Mouse (Mus musculus) myocyte (in vitro differentiated cells): ENCODE results near the gene Cacnb2. TPM values are rescaled to one million over a fixed set of nuclear protein-coding genes. Genes with fewer than 3 reads are reported as not detected.

Experiments
- H3K27me3 ChIP-seq: one replicate; pipeline ENCODE4 v1.6.1; 2011; ENCODE audit not compliant: control insufficient read depth, insufficient read depth, insufficient read length
- H3K36me3 ChIP-seq: one replicate; pipeline ENCODE4 v1.6.1; 2011; ENCODE audit not compliant: control insufficient read depth, insufficient read depth
- H3K4me2 ChIP-seq: one replicate; pipeline ENCODE4 v1.6.1; 2011; ENCODE audit warnings: low read depth, control low read depth
- H3K4me3 ChIP-seq: one replicate; pipeline ENCODE4 v1.5.1; 2011; ENCODE audit warnings: mild to moderate bottlenecking, control low read depth, moderate library complexity
- H3K79me2 ChIP-seq: one replicate; pipeline ENCODE4 v1.6.1; 2011; ENCODE audit not compliant: control insufficient read depth, insufficient read depth
- H3ac ChIP-seq: one replicate; pipeline ENCODE4 v1.6.1; 2011; ENCODE audit not compliant: control insufficient read depth, insufficient read length
- CEBPB ChIP-seq: IDR thresholded peaks from 2 replicates; pipeline ENCODE4 v1.6.1; 2011; ENCODE audit warnings: mild to moderate bottlenecking, moderate library complexity; ENCODE audit not compliant: poor library complexity, insufficient read depth, severe bottlenecking
- E2F4 ChIP-seq: IDR thresholded peaks from one replicate; pipeline ENCODE4 v1.6.1; 2011; ENCODE audit warnings: mild to moderate bottlenecking, control low read depth, moderate library complexity; ENCODE audit not compliant: insufficient read depth
- MAX ChIP-seq: IDR thresholded peaks from one replicate; pipeline ENCODE4 v1.6.1; 2011; ENCODE audit warnings: low read depth, mild to moderate bottlenecking, control low read depth
- MYOD1 ChIP-seq, 3 experiments: IDR thresholded peaks; one replicate each; pipeline ENCODE4 v1.6.1; 2011; ENCODE audit warnings: control low read depth in 2 of 3, low read depth in 2 of 3, mild to moderate bottlenecking in 2 of 3, moderate library complexity in 1 of 3; ENCODE audit not compliant: insufficient read length in 2 of 3, control insufficient read depth in 1 of 3
- MYOG ChIP-seq, 3 experiments: IDR thresholded peaks; one replicate each; pipeline ENCODE4 v1.6.1; 2011; ENCODE audit warnings: control low read depth in 2 of 3, low read depth in 2 of 3, mild to moderate bottlenecking in 2 of 3; ENCODE audit not compliant: insufficient read length in 2 of 3, control insufficient read depth in 1 of 3, insufficient read depth in 1 of 3
- POLR2A ChIP-seq: IDR thresholded peaks from one replicate; pipeline ENCODE4 v1.6.1; 2011; ENCODE audit warnings: low read depth, mild to moderate bottlenecking, control low read depth, moderate library complexity; ENCODE audit not compliant: insufficient read length
- POLR2AphosphoS2 ChIP-seq: IDR thresholded peaks from one replicate; pipeline ENCODE4 v1.6.1; 2011; ENCODE audit warnings: low read depth, control low read depth; ENCODE audit not compliant: insufficient read length
- REST ChIP-seq: IDR thresholded peaks from one replicate; pipeline ENCODE4 v1.6.1; 2011; ENCODE audit warnings: mild to moderate bottlenecking, control low read depth, moderate library complexity; ENCODE audit not compliant: insufficient read depth, insufficient read length
- SRF ChIP-seq: IDR thresholded peaks from one replicate; pipeline ENCODE4 v1.6.1; 2011; ENCODE audit warnings: low read depth; ENCODE audit not compliant: control insufficient read depth, insufficient read length
- TCF12 ChIP-seq: IDR thresholded peaks from one replicate; pipeline ENCODE4 v1.6.1; 2011; ENCODE audit warnings: mild to moderate bottlenecking, control low read depth; ENCODE audit not compliant: poor library complexity, insufficient read depth, severe bottlenecking
- TCF3 ChIP-seq: IDR thresholded peaks from one replicate; pipeline ENCODE4 v1.6.1; 2011; ENCODE audit warnings: low read depth, control low read depth; ENCODE audit not compliant: insufficient read length
- USF1 ChIP-seq: IDR thresholded peaks from one replicate; pipeline ENCODE4 v1.6.1; 2011; ENCODE audit warnings: low read depth, mild to moderate bottlenecking, control low read depth, moderate library complexity
- polyA plus RNA-seq: library from polyadenylated mRNA; unstranded; fragments of >200 nt; fragmentation: generic; extraction: Trizol; gene quantifications from one replicate; pipeline ENCODE4 v1.2.1, GENCODE M21; 2012; ENCODE audit warnings: missing spikeins

The Cacnb2 gene
- polyA plus RNA-seq, 1 experiment, result 0.85 TPM

- H3K27me3 ChIP-seq, result no peaks in the 10 kb centered on the region
- TF ChIP-seq POLR2A (no peak), MAX (no peak), CEBPB (no peak), MYOD1 (IDR thresholded peaks at IDR 0.05; ENCODE audit: control insufficient read depth in 1 of 3, insufficient read length in 2 of 3, low read depth in 2 of 3) (no peak), E2F4 (no peak), POLR2AphosphoS2 (no peak), TCF3 (no peak), REST (no peak)
- H3K79me2 ChIP-seq, result no peaks in the 10 kb centered on the region
- no peaks in the 10 kb centered on the region for H3K36me3 ChIP-seq
- H3ac ChIP-seq, result no peak overlapping the region
- H3K4me3 ChIP-seq, result no peak overlapping the region
- H3K4me2 ChIP-seq, result no peak overlapping the region
These were observed 13.5 kb downstream of the Cacnb2 start for GRCm38 (mm10) chr2:14616361-14616760.

GRCm38 (mm10) chr2:14620120-14620853, 17.4 kb downstream of the Cacnb2 start:
- H3ac ChIP-seq, result no peak overlapping the region
- no peak overlapping the region for H3K4me3 ChIP-seq
- TF ChIP-seq USF1 (no peak), REST (no peak), MYOD1 (IDR thresholded peaks at IDR 0.05; ENCODE audit: control insufficient read depth in 1 of 3, insufficient read length in 2 of 3, low read depth in 2 of 3) (no peak), MAX (no peak), TCF12 (no peak), POLR2A (no peak), SRF (no peak), E2F4 (no peak), POLR2AphosphoS2 (no peak), TCF3 (no peak), CEBPB (no peak), MYOG (IDR thresholded peaks at IDR 0.05; ENCODE audit: control insufficient read depth in 1 of 3, insufficient read depth in 1 of 3, insufficient read length in 2 of 3, low read depth in 2 of 3) (no peak)
- peak overlapping the region; percentile 26 for H3K4me2 ChIP-seq
- no peaks in the 10 kb centered on the region for H3K27me3 ChIP-seq
- no peaks in the 10 kb centered on the region for H3K79me2 ChIP-seq
- no peaks in the 10 kb centered on the region for H3K36me3 ChIP-seq

GRCm38 (mm10) chr2:14620891-14621290, 18.0 kb downstream of the Cacnb2 start:
- H3K79me2 ChIP-seq, result no peaks in the 10 kb centered on the region
- no peak for TF ChIP-seq MYOG (IDR thresholded peaks at IDR 0.05; ENCODE audit: control insufficient read depth in 1 of 3, insufficient read depth in 1 of 3, insufficient read length in 2 of 3, low read depth in 2 of 3)
- TF ChIP-seq MYOD1 (IDR thresholded peaks at IDR 0.05; ENCODE audit: control insufficient read depth in 1 of 3, insufficient read length in 2 of 3, low read depth in 2 of 3), result no peak
- no peak for TF ChIP-seq TCF12
- TF ChIP-seq MAX, result no peak
- TF ChIP-seq CEBPB, result no peak
- TF ChIP-seq E2F4, result no peak
- TF ChIP-seq POLR2AphosphoS2, result no peak
- H3ac ChIP-seq, result no peak overlapping the region
- H3K4me2 ChIP-seq, result peak overlapping the region; percentile 26
- H3K4me3 ChIP-seq, result no peak overlapping the region
- no peaks in the 10 kb centered on the region for H3K27me3 ChIP-seq
- no peaks in the 10 kb centered on the region for H3K36me3 ChIP-seq

- no peak overlapping the region for H3K4me3 ChIP-seq
- no peak overlapping the region for H3K4me2 ChIP-seq
- no peak overlapping the region for H3ac ChIP-seq
- TF ChIP-seq E2F4, result no peak
- TF ChIP-seq CEBPB, result no peak
- no peak for TF ChIP-seq TCF3
- no peak for TF ChIP-seq POLR2AphosphoS2
- no peak for TF ChIP-seq USF1
- no peak for TF ChIP-seq MYOD1 (IDR thresholded peaks at IDR 0.05; ENCODE audit: control insufficient read depth in 1 of 3, insufficient read length in 2 of 3, low read depth in 2 of 3)
- TF ChIP-seq POLR2A, result no peak
- no peaks in the 10 kb centered on the region for H3K79me2 ChIP-seq
- H3K36me3 ChIP-seq, result no peaks in the 10 kb centered on the region
- H3K27me3 ChIP-seq, result no peaks in the 10 kb centered on the region
These were observed 20.9 kb downstream of the Cacnb2 start for GRCm38 (mm10) chr2:14623820-14624219.

- Histone ChIP-seq H3K27me3 (no peaks in the 10 kb centered on the region), H3K79me2 (no peaks in the 10 kb centered on the region), H3K4me2 (no peak overlapping the region), H3K4me3 (no peak overlapping the region), H3ac (no peak overlapping the region), H3K36me3 (no peaks in the 10 kb centered on the region)
- TF ChIP-seq REST (no peak), CEBPB (no peak), E2F4 (no peak), MAX (no peak), MYOG (IDR thresholded peaks at IDR 0.05; ENCODE audit: control insufficient read depth in 1 of 3, insufficient read depth in 1 of 3, insufficient read length in 2 of 3, low read depth in 2 of 3) (no peak), POLR2AphosphoS2 (no peak), MYOD1 (IDR thresholded peaks at IDR 0.05; ENCODE audit: control insufficient read depth in 1 of 3, insufficient read length in 2 of 3, low read depth in 2 of 3) (no peak)
These were observed 27.1 kb downstream of the Cacnb2 start for GRCm38 (mm10) chr2:14629814-14630492.
